Mouse (Mus musculus) ES-E14 (cell line): ENCODE results near the gene Zfp984.
"Not testable (repeated sequence)": the region's sequence is repeated elsewhere in the genome, so short reads cannot be mapped to it uniquely, and the experiment has no call there.

Source experiments
- HCFC1 ChIP-seq: IDR thresholded peaks from 2 replicates; pipeline ENCODE4 v1.6.1; 2012; ENCODE audit warnings: low read length, inconsistent platforms, borderline replicate concordance; ENCODE audit not compliant: insufficient read depth
- MAFK ChIP-seq: IDR thresholded peaks from 2 replicates; pipeline ENCODE4 v1.6.1; 2014; ENCODE audit warnings: mild to moderate bottlenecking, low read depth, low read length, inconsistent platforms; ENCODE audit not compliant: insufficient read depth

GRCm38 (mm10) chr4:147839282-147839681, 29.7 kb upstream of the Zfp984 start:
- TF ChIP-seq MAFK, HCFC1: not testable (repeated sequence)
